Mouse (Mus musculus) midbrain, embryonic 11.5 days (tissue): ENCODE measurements around the gene Oip5. TPM values are rescaled to one million over a fixed set of nuclear protein-coding genes. Genes with fewer than 3 reads are reported as not detected.
"Not testable (repeated sequence)": the region's sequence is repeated elsewhere in the genome, so short reads cannot be mapped to it uniquely, and the experiment has no call there.

Source experiments
- ATAC-seq: fragments of 200-750 bp; cut with Nextera tagmentation; 2 replicates; pipeline ENCODE4 v1.8.0; 2017; ENCODE audit warnings: moderate TSS enrichment, moderate library complexity; ENCODE audit not compliant: low FRiP score
- DNase-seq: peaks from one replicate; pipeline ENCODE4 v3.0.0; 2015; ENCODE audit warnings: low spot score; ENCODE audit errors: missing footprints
- H3K27ac ChIP-seq: fragments of 300-500 bp; sonication (generic); 2 replicates; pipeline ENCODE4 v1.5.1; 2014; ENCODE audit warnings: low read depth, low read length
- H3K27me3 ChIP-seq: fragments of 300-500 bp; sonication (generic); 2 replicates; pipeline ENCODE4 v1.6.1; 2014; ENCODE audit warnings: mild to moderate bottlenecking, low read length, moderate library complexity, mixed read lengths; ENCODE audit not compliant: control insufficient read depth, insufficient read depth
- H3K36me3 ChIP-seq: fragments of 300-500 bp; sonication (generic); 2 replicates; pipeline ENCODE4 v1.6.1; 2014; ENCODE audit warnings: mild to moderate bottlenecking, low read length, moderate library complexity, mixed read lengths; ENCODE audit not compliant: control insufficient read depth, insufficient read depth
- H3K4me1 ChIP-seq: fragments of 300-500 bp; sonication (generic); 2 replicates; pipeline ENCODE4 v1.6.1; 2014; ENCODE audit warnings: low read length; ENCODE audit not compliant: control insufficient read depth, insufficient read depth
- H3K4me2 ChIP-seq: fragments of 300-500 bp; sonication (generic); 2 replicates; pipeline ENCODE4 v1.6.1; 2014; ENCODE audit warnings: mild to moderate bottlenecking, moderate library complexity
- H3K4me3 ChIP-seq: fragments of 300-500 bp; sonication (generic); 2 replicates; pipeline ENCODE4 v1.5.1; 2014; ENCODE audit warnings: low read depth, low read length
- H3K9ac ChIP-seq: fragments of 300-500 bp; sonication (generic); 2 replicates; pipeline ENCODE4 v1.6.1; 2014; ENCODE audit warnings: low read length
- H3K9me3 ChIP-seq: fragments of 300-500 bp; sonication (generic); 2 replicates; pipeline ENCODE4 v1.6.1; 2016; ENCODE audit warnings: low read length; ENCODE audit not compliant: control insufficient read depth
- WGBS: fragments of 180-500 bp; shearing (Covaris S2); extraction: QIAGEN DNeasy Blood & Tissue Kit; methylation state at CpG from one replicate; pipeline ENCODE4 v1.1.7; 2014; 5-methylcytosine and 5-hydroxymethylcytosine counted together
- polyA plus RNA-seq: library from polyadenylated mRNA; unstranded; fragments of >200 nt; fragmentation: Nextera tagmentation; extraction: Ambion mirVana; gene quantifications from 2 replicates; pipeline ENCODE4 v1.2.1, GENCODE M21; 2014

The Oip5 gene
- polyA plus RNA-seq, 1 experiment from 2014 or later = 38.0 TPM

GRCm38 (mm10) chr2:119617841-119618198 lies 449 bp downstream of the Oip5 start:
- H3K27ac ChIP-seq = no peak overlapping the region; the same call in 1 of the 2 replicates

GRCm38 (mm10) chr2:119607023-119607422 lies 11.2 kb downstream of the Oip5 start:
- no peak for DNase-seq
- Histone ChIP-seq H3K27me3 (no peaks in the 10 kb centered on the region), H3K27ac (no peak overlapping the region), H3K4me2 (no peak overlapping the region), H3K4me1 (no peaks in the 10 kb centered on the region), H3K36me3 (peaks cover 9% of the 10 kb centered on the region; the same call in 1 of the 2 replicates), H3K4me3 (no peak overlapping the region), H3K9me3 (no peaks in the 10 kb centered on the region), H3K9ac (no peak overlapping the region)
- ATAC-seq = no peak
- WGBS = 96% methylated on average over 4 of the region's 4 CpGs

More at GRCm38 (mm10) chr2:119617841-119618198, 449 bp downstream of the Oip5 start:
- Histone ChIP-seq H3K4me3 (peak overlapping the region; percentile 79), H3K27me3 (no peaks in the 10 kb centered on the region), H3K9ac (peak overlapping the region; percentile 83), H3K9me3 (no peaks in the 10 kb centered on the region), H3K4me2 (peak overlapping the region; percentile 79), H3K36me3 (no peaks in the 10 kb centered on the region), H3K4me1 (peaks cover 19% of the 10 kb centered on the region)
- ATAC-seq (no peak), DNase-seq (no peak)
- WGBS = under 1% methylated on average over 13 of the region's 13 CpGs

DNA sequence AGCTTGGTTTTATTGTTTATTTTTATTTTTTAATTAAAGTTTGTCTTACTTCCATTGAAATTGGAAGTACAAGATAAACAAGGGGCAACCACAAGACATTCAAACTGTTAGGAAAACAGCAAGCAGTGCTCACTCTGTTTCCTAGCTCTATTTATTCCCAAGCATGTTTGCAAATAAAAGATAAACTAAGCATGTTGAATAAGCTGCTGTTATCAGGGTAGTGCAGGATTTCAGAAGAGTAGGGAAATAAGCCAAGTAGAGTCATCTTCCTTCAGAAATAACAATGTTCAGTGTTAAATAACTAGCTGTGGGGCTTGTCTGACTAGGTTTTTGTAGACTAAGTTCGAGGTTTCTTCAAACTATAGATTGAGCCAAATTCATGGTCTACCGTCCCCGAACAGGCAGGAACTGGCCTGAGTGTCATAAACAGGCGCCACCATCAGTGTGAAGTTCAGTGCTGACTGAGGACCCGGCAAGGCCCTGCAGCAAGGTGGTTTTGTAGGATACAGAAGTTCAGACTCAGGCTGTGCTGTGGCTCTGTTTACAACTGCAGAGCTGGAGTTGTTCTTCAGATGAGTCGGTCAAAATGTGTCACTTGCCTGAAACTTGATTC lies 12.8 kb downstream of the Oip5 start:
- H3K9ac ChIP-seq = no peak overlapping the region
- DNase-seq (no peak), ATAC-seq (no peak)
- H3K4me3 ChIP-seq = no peak overlapping the region
- peaks cover 9% of the 10 kb centered on the region; the same call in 1 of the 2 replicates for H3K36me3 ChIP-seq
- no peaks in the 10 kb centered on the region for H3K4me1 ChIP-seq
- no peaks in the 10 kb centered on the region for H3K9me3 ChIP-seq
- no peak overlapping the region for H3K4me2 ChIP-seq
- H3K27me3 ChIP-seq = no peaks in the 10 kb centered on the region
- H3K27ac ChIP-seq = no peak overlapping the region
- WGBS = 86% methylated on average over 6 of the region's 6 CpGs

- Histone ChIP-seq H3K27me3 (no peaks in the 10 kb centered on the region), H3K9ac (no peak overlapping the region), H3K27ac (no peak overlapping the region), H3K36me3 (peaks cover 8% of the 10 kb centered on the region; the same call in 1 of the 2 replicates), H3K4me1 (no peaks in the 10 kb centered on the region), H3K4me3 (no peak overlapping the region), H3K9me3 (no peaks in the 10 kb centered on the region), H3K4me2 (no peak overlapping the region)
- ATAC-seq (no peak), DNase-seq (no peak)
- WGBS = 77% methylated on average over 2 of the region's 2 CpGs
Observed at GRCm38 (mm10) chr2:119603909-119604308, 14.4 kb downstream of the Oip5 start.

- Histone ChIP-seq H3K9me3 (no peaks in the 10 kb centered on the region), H3K4me2 (no peak overlapping the region), H3K4me3 (no peak overlapping the region), H3K9ac (no peak overlapping the region), H3K27ac (no peak overlapping the region), H3K27me3 (no peaks in the 10 kb centered on the region), H3K4me1 (no peaks in the 10 kb centered on the region), H3K36me3 (peaks cover 11% of the 10 kb centered on the region; the same call in 1 of the 2 replicates)
- no peak for DNase-seq
- no peak for ATAC-seq
- WGBS = 76% methylated on average over 1 of the region's 1 CpGs
Observed at GRCm38 (mm10) chr2:119602488-119602887, 15.8 kb downstream of the Oip5 start.

- not testable (repeated sequence) for DNase-seq
Observed at GRCm38 (mm10) chr2:119601575-119601974, 16.7 kb downstream of the Oip5 start.

GRCm38 (mm10) chr2:119601027-119601426 lies 17.2 kb downstream of the Oip5 start:
- H3K36me3 ChIP-seq = peaks cover 15% of the 10 kb centered on the region
- H3K27ac ChIP-seq = no peak overlapping the region
- DNase-seq = no peak
- no peaks in the 10 kb centered on the region for H3K9me3 ChIP-seq
- ATAC-seq = no peak
- WGBS = 89% methylated on average over 4 of the region's 4 CpGs
- H3K4me1 ChIP-seq = no peaks in the 10 kb centered on the region
- H3K4me3 ChIP-seq = no peak overlapping the region
- no peaks in the 10 kb centered on the region for H3K27me3 ChIP-seq
- no peak overlapping the region for H3K4me2 ChIP-seq
- no peak overlapping the region for H3K9ac ChIP-seq

More at GRCm38 (mm10) chr2:119601575-119601974, 16.7 kb downstream of the Oip5 start:
- H3K9ac ChIP-seq, ATAC-seq, H3K9me3 ChIP-seq, H3K27me3 ChIP-seq, H3K27ac ChIP-seq, H3K4me2 ChIP-seq, H3K4me3 ChIP-seq, H3K4me1 ChIP-seq: not testable (repeated sequence)
- H3K36me3 ChIP-seq = peaks cover 17% of the 10 kb centered on the region
- 80% methylated on average over 3 of the region's 3 CpGs for WGBS

DNA sequence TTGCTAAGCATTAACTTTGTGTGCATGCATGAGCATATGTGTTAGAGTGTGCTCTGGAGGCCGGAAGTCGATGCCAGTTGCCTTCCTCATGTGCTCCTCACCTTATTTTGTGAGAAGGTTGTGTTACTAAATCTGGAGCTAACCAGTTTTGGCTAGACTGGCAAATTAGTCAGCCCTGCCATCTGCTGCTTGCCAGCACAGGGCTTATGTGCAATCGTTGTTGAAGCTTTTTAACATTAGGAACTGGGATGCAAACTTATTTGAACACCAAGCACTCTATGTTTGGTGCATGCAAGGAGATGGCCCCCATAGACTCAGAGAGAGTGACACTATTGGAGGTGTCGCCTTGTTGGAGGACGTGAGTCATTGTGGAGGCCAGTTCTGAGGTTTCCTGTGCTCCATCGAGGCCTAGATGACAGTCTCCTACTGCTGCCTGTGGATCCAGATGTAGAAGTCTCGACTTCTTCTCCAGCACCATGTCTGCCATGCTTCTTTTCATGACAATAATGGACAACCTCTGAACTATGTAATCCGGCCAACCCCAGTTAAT lies 21.4 kb downstream of the Oip5 start:
- Histone ChIP-seq H3K9ac (no peak overlapping the region), H3K27ac (no peak overlapping the region), H3K4me2 (no peak overlapping the region), H3K9me3 (no peaks in the 10 kb centered on the region), H3K36me3 (peaks cover 12% of the 10 kb centered on the region), H3K27me3 (no peaks in the 10 kb centered on the region), H3K4me1 (peaks cover 10% of the 10 kb centered on the region), H3K4me3 (no peak overlapping the region)
- WGBS = 92% methylated on average over 8 of the region's 8 CpGs
- DNase-seq = no peak
- no peak for ATAC-seq

GRCm38 (mm10) chr2:119595308-119595707 lies 23.0 kb downstream of the Oip5 start:
- H3K4me1 ChIP-seq = peaks cover 10% of the 10 kb centered on the region
- no peak for ATAC-seq
- H3K4me2 ChIP-seq = peak overlapping the region; percentile 73
- H3K27me3 ChIP-seq = no peaks in the 10 kb centered on the region
- H3K36me3 ChIP-seq = peaks cover 12% of the 10 kb centered on the region
- peak overlapping the region; percentile 99 for H3K9ac ChIP-seq
- no peak for DNase-seq
- no peak overlapping the region for H3K27ac ChIP-seq
- peak overlapping the region; percentile 97 for H3K4me3 ChIP-seq
- WGBS = 71% methylated on average over 4 of the region's 4 CpGs
- H3K9me3 ChIP-seq = no peaks in the 10 kb centered on the region
